Mouse (Mus musculus): ENCODE results near the gene Kctd6. TPM values are rescaled to one million over a fixed set of nuclear protein-coding genes. Genes with fewer than 3 reads are reported as not detected.

Kctd6 gene
- polyA plus RNA-seq, 1 experiment from 2014 or later, result 7.2 TPM

- Histone ChIP-seq H3K36me3 (ENCODE audit: control insufficient read depth, insufficient read depth, low read length) (no peaks in the 10 kb centered on the region), H3K4me1 (ENCODE audit: control insufficient read depth, insufficient read depth, low read length) (no peaks in the 10 kb centered on the region), H3K4me2 (ENCODE audit: low read length) (no peak overlapping the region), H3K27me3 (ENCODE audit: control insufficient read depth, insufficient read depth, low read depth, low read length) (no peaks in the 10 kb centered on the region), H3K27ac (ENCODE audit: low read length) (no peak overlapping the region), H3K9ac (ENCODE audit: low read depth, low read length) (no peak overlapping the region), H3K9me3 (replicated peaks; ENCODE audit: control insufficient read depth, low read length, poor library complexity, severe bottlenecking) (no peaks in the 10 kb centered on the region), H3K4me3 (ENCODE audit: low read depth, low read length) (no peak overlapping the region)
- no peak for ATAC-seq
- WGBS, result 76% methylated on average over 3 of the region's 3 CpGs
Observed at GRCm38 (mm10) chr14:8208876-8209275, 5.1 kb upstream of the Kctd6 start.

GRCm38 (mm10) chr14:8209896-8210295 is 4.0 kb upstream of the Kctd6 start:
- Histone ChIP-seq H3K27me3 (ENCODE audit: control insufficient read depth, insufficient read depth, low read depth, low read length) (no peaks in the 10 kb centered on the region), H3K9me3 (replicated peaks; ENCODE audit: control insufficient read depth, low read length, poor library complexity, severe bottlenecking) (no peaks in the 10 kb centered on the region), H3K4me1 (ENCODE audit: control insufficient read depth, insufficient read depth, low read length) (peaks cover 2% of the 10 kb centered on the region; the same call in 1 of the 2 replicates), H3K27ac (ENCODE audit: low read length) (no peak overlapping the region), H3K4me2 (ENCODE audit: low read length) (no peak overlapping the region), H3K36me3 (ENCODE audit: control insufficient read depth, insufficient read depth, low read length) (no peaks in the 10 kb centered on the region), H3K9ac (ENCODE audit: low read depth, low read length) (no peak overlapping the region), H3K4me3 (ENCODE audit: low read depth, low read length) (no peak overlapping the region)
- 70% methylated on average over 2 of the region's 2 CpGs for WGBS
- ATAC-seq, result no peak

GRCm38 (mm10) chr14:8212996-8213395 is 944 bp upstream of the Kctd6 start:
- Histone ChIP-seq H3K9me3 (replicated peaks; ENCODE audit: control insufficient read depth, low read length, poor library complexity, severe bottlenecking) (no peaks in the 10 kb centered on the region), H3K4me1 (ENCODE audit: control insufficient read depth, insufficient read depth, low read length) (peaks cover 16% of the 10 kb centered on the region), H3K4me2 (ENCODE audit: low read length) (no peak overlapping the region), H3K27me3 (ENCODE audit: control insufficient read depth, insufficient read depth, low read depth, low read length) (no peaks in the 10 kb centered on the region), H3K4me3 (ENCODE audit: low read depth, low read length) (no peak overlapping the region), H3K9ac (ENCODE audit: low read depth, low read length) (no peak overlapping the region), H3K27ac (ENCODE audit: low read length) (no peak overlapping the region), H3K36me3 (ENCODE audit: control insufficient read depth, insufficient read depth, low read length) (no peaks in the 10 kb centered on the region)
- ATAC-seq, result no peak
- WGBS, result 77% methylated on average over 2 of the region's 2 CpGs

- peak overlapping the region; percentile 93 for H3K27ac ChIP-seq (ENCODE audit: low read length)
- no peaks in the 10 kb centered on the region for H3K36me3 ChIP-seq (ENCODE audit: control insufficient read depth, insufficient read depth, low read length)
- H3K9me3 ChIP-seq (replicated peaks; ENCODE audit: control insufficient read depth, low read length, poor library complexity, severe bottlenecking), result no peaks in the 10 kb centered on the region
- H3K4me1 ChIP-seq (ENCODE audit: control insufficient read depth, insufficient read depth, low read length), result peaks cover 27% of the 10 kb centered on the region
- peak overlapping the region; percentile 76 for H3K4me2 ChIP-seq (ENCODE audit: low read length)
- peak overlapping the region; percentile 81 for H3K9ac ChIP-seq (ENCODE audit: low read depth, low read length)
- no peaks in the 10 kb centered on the region for H3K27me3 ChIP-seq (ENCODE audit: control insufficient read depth, insufficient read depth, low read depth, low read length)
- H3K4me3 ChIP-seq (ENCODE audit: low read depth, low read length), result peak overlapping the region; percentile 77
- WGBS, result 2% methylated on average over 47 of the region's 63 CpGs
- peak; percentile 89 for ATAC-seq
Observed at GRCm38 (mm10) chr14:8214299-8215207, 613 bp downstream of the Kctd6 start.

DNA sequence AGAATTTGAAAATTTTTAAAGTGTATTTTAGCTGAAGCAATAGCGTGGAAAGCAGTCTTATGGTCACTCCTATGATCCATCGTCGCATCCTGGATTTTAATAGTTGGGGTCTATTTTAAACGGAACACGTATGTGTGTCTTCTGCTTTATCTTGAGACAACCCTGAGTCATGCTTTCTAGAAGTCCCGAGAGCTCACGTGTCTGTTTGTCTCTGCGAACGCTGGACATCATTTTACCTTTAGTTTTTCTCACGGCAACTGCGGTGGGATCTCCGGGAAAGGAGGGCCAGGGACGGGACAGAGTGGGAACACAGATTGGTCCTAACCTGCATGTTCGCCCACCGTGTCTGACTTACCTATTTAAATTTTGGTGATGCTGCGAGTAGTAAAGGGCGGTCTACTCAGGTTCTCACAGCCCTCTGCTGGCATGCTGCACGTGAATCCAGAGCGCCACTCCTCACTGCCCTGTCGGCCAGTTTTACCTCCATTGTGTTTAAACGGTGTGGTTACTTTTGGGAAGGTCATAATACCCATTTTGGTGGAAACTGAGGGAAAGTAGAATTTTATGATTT is 1.4 kb downstream of the Kctd6 start:
- WGBS, result 20% methylated on average over 21 of the region's 21 CpGs
- peak overlapping the region; percentile 76 for H3K4me2 ChIP-seq (ENCODE audit: low read length)
- H3K9me3 ChIP-seq (replicated peaks; ENCODE audit: control insufficient read depth, low read length, poor library complexity, severe bottlenecking), result no peaks in the 10 kb centered on the region
- ATAC-seq, result no peak
- no peaks in the 10 kb centered on the region for H3K27me3 ChIP-seq (ENCODE audit: control insufficient read depth, insufficient read depth, low read depth, low read length)
- H3K9ac ChIP-seq (ENCODE audit: low read depth, low read length), result peak overlapping the region; percentile 81
- H3K36me3 ChIP-seq (ENCODE audit: control insufficient read depth, insufficient read depth, low read length), result no peaks in the 10 kb centered on the region
- H3K27ac ChIP-seq (ENCODE audit: low read length), result no peak overlapping the region
- peaks cover 30% of the 10 kb centered on the region for H3K4me1 ChIP-seq (ENCODE audit: control insufficient read depth, insufficient read depth, low read length)
- H3K4me3 ChIP-seq (ENCODE audit: low read depth, low read length), result peak overlapping the region; percentile 77

GRCm38 (mm10) chr14:8216100-8216499 is 2.2 kb downstream of the Kctd6 start:
- WGBS, result 64% methylated on average over 5 of the region's 5 CpGs
- no peaks in the 10 kb centered on the region for H3K9me3 ChIP-seq (replicated peaks; ENCODE audit: control insufficient read depth, low read length, poor library complexity, severe bottlenecking)
- no peak overlapping the region for H3K27ac ChIP-seq (ENCODE audit: low read length)
- H3K4me3 ChIP-seq (ENCODE audit: low read depth, low read length), result peak overlapping the region; percentile 77; the same call in 1 of the 2 replicates
- H3K4me1 ChIP-seq (ENCODE audit: control insufficient read depth, insufficient read depth, low read length), result peaks cover 30% of the 10 kb centered on the region
- no peaks in the 10 kb centered on the region for H3K27me3 ChIP-seq (ENCODE audit: control insufficient read depth, insufficient read depth, low read depth, low read length)
- H3K4me2 ChIP-seq (ENCODE audit: low read length), result peak overlapping the region; percentile 76
- no peak for ATAC-seq
- no peak overlapping the region for H3K9ac ChIP-seq (ENCODE audit: low read depth, low read length)
- no peaks in the 10 kb centered on the region for H3K36me3 ChIP-seq (ENCODE audit: control insufficient read depth, insufficient read depth, low read length)

GRCm38 (mm10) chr14:8218238-8218637 is 4.3 kb downstream of the Kctd6 start:
- Histone ChIP-seq H3K27ac (ENCODE audit: low read length) (peak overlapping the region; percentile 18; the same call in 1 of the 2 replicates), H3K27me3 (ENCODE audit: control insufficient read depth, insufficient read depth, low read depth, low read length) (no peaks in the 10 kb centered on the region), H3K4me2 (ENCODE audit: low read length) (0 out of 2 replicates have a peak overlapping the region, but pooled peaks have one; percentile 1), H3K9me3 (replicated peaks; ENCODE audit: control insufficient read depth, low read length, poor library complexity, severe bottlenecking) (no peaks in the 10 kb centered on the region), H3K4me3 (ENCODE audit: low read depth, low read length) (no peak overlapping the region), H3K9ac (ENCODE audit: low read depth, low read length) (no peak overlapping the region), H3K36me3 (ENCODE audit: control insufficient read depth, insufficient read depth, low read length) (peaks cover 8% of the 10 kb centered on the region), H3K4me1 (ENCODE audit: control insufficient read depth, insufficient read depth, low read length) (peaks cover 30% of the 10 kb centered on the region)
- ATAC-seq, result no peak
- 26% methylated on average over 7 of the region's 7 CpGs for WGBS

DNA sequence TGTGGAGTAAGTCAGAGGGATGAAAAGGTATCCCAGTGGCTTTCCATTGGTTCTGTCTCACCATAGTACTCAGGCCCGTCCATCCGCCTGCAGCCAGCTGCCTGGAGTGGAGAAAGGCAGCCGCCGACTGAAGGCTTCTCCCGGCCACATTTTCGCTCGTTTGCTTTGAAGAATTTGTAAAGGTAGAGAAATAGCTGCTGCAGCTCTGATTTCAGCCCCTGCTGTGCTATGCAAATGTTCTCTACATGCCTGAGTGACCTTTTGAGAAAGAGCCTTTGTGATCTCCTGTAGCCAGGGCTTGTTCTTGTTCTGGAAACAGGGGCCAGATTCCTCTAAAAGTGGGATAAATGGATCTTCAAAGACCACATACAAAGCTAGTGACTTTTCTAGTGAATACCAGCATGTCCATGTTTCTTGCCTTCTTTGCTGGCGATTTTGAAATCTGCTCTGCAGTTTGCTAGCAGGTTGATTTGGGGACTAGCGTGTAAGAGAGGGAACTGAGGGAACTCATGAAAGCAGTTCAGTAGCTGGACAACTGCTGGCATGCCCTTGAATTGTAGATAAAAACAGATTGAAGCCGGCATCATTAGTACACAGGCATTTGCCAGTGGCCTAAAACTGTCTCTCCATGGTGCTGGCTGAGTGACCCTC is 4.9 kb downstream of the Kctd6 start:
- Histone ChIP-seq H3K36me3 (ENCODE audit: control insufficient read depth, insufficient read depth, low read length) (peaks cover 8% of the 10 kb centered on the region), H3K27me3 (ENCODE audit: control insufficient read depth, insufficient read depth, low read depth, low read length) (no peaks in the 10 kb centered on the region), H3K9me3 (replicated peaks; ENCODE audit: control insufficient read depth, low read length, poor library complexity, severe bottlenecking) (no peaks in the 10 kb centered on the region), H3K4me1 (ENCODE audit: control insufficient read depth, insufficient read depth, low read length) (peaks cover 30% of the 10 kb centered on the region), H3K9ac (ENCODE audit: low read depth, low read length) (no peak overlapping the region), H3K27ac (ENCODE audit: low read length) (peak overlapping the region; percentile 18; the same call in 1 of the 2 replicates), H3K4me3 (ENCODE audit: low read depth, low read length) (no peak overlapping the region), H3K4me2 (ENCODE audit: low read length) (0 out of 2 replicates have a peak overlapping the region, but pooled peaks have one; percentile 1)
- no peak for ATAC-seq
- 10% methylated on average over 10 of the region's 10 CpGs for whole genome bisulfite sequencing

All from midbrain, embryonic 16.5 days (tissue).